Mouse (Mus musculus) spleen, adult 2 months (tissue): ENCODE results near the gene Slc25a44. TPM values are rescaled to one million over a fixed set of nuclear protein-coding genes. Genes with fewer than 3 reads are reported as not detected.

Source experiments
- DNase-seq, 2 experiments: peaks; one replicate each; pipeline versions ENCODE4 v3.0.0 to v3.0.0-alpha.2; 2012 to 2021; ENCODE audit warnings: low spot score in 2 of 2, low read depth in 1 of 2
- H3K27ac ChIP-seq: fragments of 200-500 bp; 2 replicates; pipeline ENCODE4 v1.5.1; 2012; ENCODE audit warnings: low read length, inconsistent platforms; ENCODE audit not compliant: insufficient read depth
- H3K27me3 ChIP-seq: fragments of 200-500 bp; 2 replicates; pipeline ENCODE4 v1.6.1; 2012; ENCODE audit warnings: mild to moderate bottlenecking, moderate library complexity, low read length, inconsistent platforms; ENCODE audit not compliant: control insufficient read depth, insufficient read depth
- H3K36me3 ChIP-seq: fragments of 200-500 bp; 2 replicates; pipeline ENCODE4 v1.6.1; 2012; ENCODE audit warnings: mild to moderate bottlenecking, low read length, inconsistent platforms; ENCODE audit not compliant: control insufficient read depth, insufficient read depth
- H3K4me1 ChIP-seq: fragments of 200-500 bp; 2 replicates; pipeline ENCODE4 v1.6.1; 2011; ENCODE audit warnings: inconsistent platforms; ENCODE audit not compliant: control insufficient read depth, insufficient read depth, insufficient read length
- H3K4me3 ChIP-seq: fragments of 200-500 bp; 2 replicates; pipeline ENCODE4 v1.5.1; 2011; ENCODE audit warnings: mild to moderate bottlenecking, inconsistent platforms; ENCODE audit not compliant: insufficient read depth, insufficient read length; ENCODE audit errors: extremely low read depth
- CTCF ChIP-seq: fragments of 200-500 bp; IDR thresholded peaks from 2 replicates; pipeline ENCODE4 v1.5.1; 2011; ENCODE audit warnings: mild to moderate bottlenecking, inconsistent platforms; ENCODE audit not compliant: insufficient read depth, insufficient read length, insufficient replicate concordance; ENCODE audit errors: extremely low read depth
- POLR2A ChIP-seq: fragments of 200-500 bp; IDR thresholded peaks from 2 replicates; pipeline ENCODE4 v1.6.1; 2011; ENCODE audit warnings: low read depth, low read length, inconsistent platforms
- WGBS: fragments of 180-500 bp; shearing (Covaris S2); methylation state at CpG from one replicate; pipeline ENCODE4 v1.1.7; 2018; 5-methylcytosine and 5-hydroxymethylcytosine counted together
- polyA plus RNA-seq: library from polyadenylated mRNA; depleted of rRNA; stranded (reverse); fragments of >200 nt; gene quantifications from 2 replicates; pipeline ENCODE4 v1.2.3, GENCODE M21; 2012

Slc25a44 gene
- polyA plus RNA-seq, 1 experiment: 13.9 TPM

DNA sequence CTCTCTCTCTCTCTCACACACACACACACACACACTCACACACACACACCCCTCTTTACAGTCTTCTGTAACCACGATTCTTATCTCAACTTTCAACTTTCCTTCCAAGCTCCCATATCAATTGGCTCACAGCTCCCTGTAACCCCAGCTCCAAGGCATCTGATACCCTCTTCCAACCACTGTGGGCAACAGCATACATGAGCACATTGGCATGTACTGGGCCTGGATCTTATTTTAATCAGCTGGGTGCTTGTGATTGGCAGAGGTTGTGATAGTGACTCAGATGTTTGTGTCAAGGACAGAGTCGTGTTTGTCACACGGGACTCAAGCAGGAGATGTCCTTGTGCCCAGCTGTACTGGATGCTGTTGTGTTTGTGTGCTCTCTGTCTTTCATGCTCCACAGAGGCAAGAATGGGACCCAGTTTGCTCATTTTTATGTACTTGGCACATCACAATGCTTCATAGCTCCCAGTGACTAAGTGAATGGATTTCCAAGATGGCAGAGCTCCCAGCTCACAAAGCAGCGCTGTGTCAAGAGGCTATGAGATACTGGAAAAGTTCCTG, 2.5 kb upstream of the Slc25a44 start:
- H3K27me3 ChIP-seq: no peaks in the 10 kb centered on the region
- 65% methylated on average over 4 of the region's 4 CpGs for WGBS
- no peak overlapping the region for H3K4me3 ChIP-seq
- no peak for DNase-seq
- no peaks in the 10 kb centered on the region for H3K36me3 ChIP-seq
- no peak overlapping the region for H3K27ac ChIP-seq
- H3K4me1 ChIP-seq: peaks cover 8% of the 10 kb centered on the region; the same call in 1 of the 2 replicates
- TF ChIP-seq POLR2A (no peak), CTCF (no peak)

- TF ChIP-seq POLR2A: no peak
- TF ChIP-seq CTCF: no peak
- H3K4me3 ChIP-seq: no peak overlapping the region
- H3K27ac ChIP-seq: no peak overlapping the region
- peaks cover 8% of the 10 kb centered on the region; the same call in 1 of the 2 replicates for H3K4me1 ChIP-seq
- H3K27me3 ChIP-seq: no peaks in the 10 kb centered on the region
- peaks cover 3% of the 10 kb centered on the region for H3K36me3 ChIP-seq
- WGBS: 80% methylated on average over 10 of the region's 10 CpGs
- no peak for DNase-seq
Observed at GRCm38 (mm10) chr3:88425708-88426420, 925 bp upstream of the Slc25a44 start.

DNA sequence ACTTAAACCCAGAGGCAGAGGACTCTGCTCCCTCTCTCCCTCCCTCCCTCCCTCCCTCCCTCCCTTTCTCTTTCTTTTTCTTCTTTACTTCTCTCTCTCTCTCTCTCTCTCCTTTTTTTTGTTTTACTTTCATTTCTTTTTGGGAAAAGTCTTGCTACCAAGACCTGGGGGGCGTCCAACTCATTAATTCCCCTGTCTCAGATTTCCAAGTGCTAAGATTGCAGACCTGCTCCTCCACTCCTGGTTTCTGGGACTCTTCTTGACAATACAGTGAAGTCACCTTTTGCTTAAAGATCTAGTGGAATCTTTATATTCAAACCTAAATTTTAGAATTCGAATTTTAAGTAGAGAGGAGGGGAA, 371 bp upstream of the Slc25a44 start:
- Histone ChIP-seq H3K27ac (no peak overlapping the region), H3K36me3 (peaks cover 8% of the 10 kb centered on the region), H3K4me1 (peaks cover 8% of the 10 kb centered on the region; the same call in 1 of the 2 replicates), H3K4me3 (no peak overlapping the region), H3K27me3 (no peaks in the 10 kb centered on the region)
- TF ChIP-seq POLR2A: no peak
- no peak for TF ChIP-seq CTCF
- no peak for DNase-seq
- 29% methylated on average over 2 of the region's 2 CpGs for WGBS

- TF ChIP-seq CTCF (no peak), POLR2A (no peak)
- no peak for DNase-seq
- no peaks in the 10 kb centered on the region for H3K27me3 ChIP-seq
- peaks cover 8% of the 10 kb centered on the region; the same call in 1 of the 2 replicates for H3K4me1 ChIP-seq
- 75% methylated on average over 9 of the region's 9 CpGs for WGBS
- H3K36me3 ChIP-seq: peaks cover 18% of the 10 kb centered on the region
- H3K27ac ChIP-seq: peak overlapping the region; percentile 45; the same call in 1 of the 2 replicates
- no peak overlapping the region for H3K4me3 ChIP-seq
Observed at GRCm38 (mm10) chr3:88422020-88422720, 2.8 kb downstream of the Slc25a44 start.

DNA sequence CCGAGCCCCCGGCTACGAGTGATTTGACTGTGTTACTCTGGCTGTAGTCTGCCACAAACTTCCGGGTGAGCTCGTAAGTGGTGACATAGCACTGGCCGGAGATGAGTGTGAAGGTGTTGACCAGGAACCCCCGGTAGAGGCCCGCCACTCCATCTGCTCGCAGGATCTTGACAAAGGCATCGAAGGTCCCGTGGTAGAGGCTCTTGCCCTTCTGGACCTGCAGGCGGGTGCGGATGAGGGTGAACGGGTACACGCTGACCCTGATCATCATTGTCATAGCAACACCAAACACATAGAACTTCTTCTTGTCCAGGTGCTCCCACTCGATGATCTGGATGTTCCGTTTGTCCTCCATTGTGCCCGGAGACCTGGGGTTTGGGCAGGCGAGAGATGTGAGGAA, 4.2 kb downstream of the Slc25a44 start:
- no peaks in the 10 kb centered on the region for H3K27me3 ChIP-seq
- no peak overlapping the region for H3K4me3 ChIP-seq
- 97% methylated on average over 19 of the region's 19 CpGs for WGBS
- H3K27ac ChIP-seq: no peak overlapping the region
- H3K4me1 ChIP-seq: peaks cover 8% of the 10 kb centered on the region; the same call in 1 of the 2 replicates
- DNase-seq: no peak
- no peak for TF ChIP-seq POLR2A
- TF ChIP-seq CTCF: no peak
- peaks cover 28% of the 10 kb centered on the region for H3K36me3 ChIP-seq

- TF ChIP-seq POLR2A (no peak), CTCF (no peak)
- H3K4me3 ChIP-seq: no peak overlapping the region
- no peak overlapping the region for H3K27ac ChIP-seq
- H3K36me3 ChIP-seq: peaks cover 33% of the 10 kb centered on the region
- no peaks in the 10 kb centered on the region for H3K27me3 ChIP-seq
- no peaks in the 10 kb centered on the region for H3K4me1 ChIP-seq
- 89% methylated on average over 6 of the region's 6 CpGs for WGBS
- no peak for DNase-seq
Observed at GRCm38 (mm10) chr3:88418016-88418415, 6.9 kb downstream of the Slc25a44 start.

- H3K36me3 ChIP-seq: peaks cover 28% of the 10 kb centered on the region
- H3K27ac ChIP-seq: no peak overlapping the region
- TF ChIP-seq CTCF: no peak
- no peak for TF ChIP-seq POLR2A
- WGBS: 82% methylated on average over 4 of the region's 4 CpGs
- DNase-seq: no peak
- H3K27me3 ChIP-seq: no peaks in the 10 kb centered on the region
- H3K4me1 ChIP-seq: peaks cover 1% of the 10 kb centered on the region; the same call in 1 of the 2 replicates
- no peak overlapping the region for H3K4me3 ChIP-seq
Observed at GRCm38 (mm10) chr3:88415668-88416067, 9.3 kb downstream of the Slc25a44 start.
